Mouse (Mus musculus) kidney, postnatal 36 days (tissue): Measurements from ENCODE around the gene Olfr494.

ENCODE experiments used
- DNase-seq, 2 experiments: peaks; one replicate each; pipeline ENCODE4 v3.0.0; 2021 to 2022; ENCODE audit warnings: mixed read lengths in 2 of 2

The Olfr494 gene

DNA sequence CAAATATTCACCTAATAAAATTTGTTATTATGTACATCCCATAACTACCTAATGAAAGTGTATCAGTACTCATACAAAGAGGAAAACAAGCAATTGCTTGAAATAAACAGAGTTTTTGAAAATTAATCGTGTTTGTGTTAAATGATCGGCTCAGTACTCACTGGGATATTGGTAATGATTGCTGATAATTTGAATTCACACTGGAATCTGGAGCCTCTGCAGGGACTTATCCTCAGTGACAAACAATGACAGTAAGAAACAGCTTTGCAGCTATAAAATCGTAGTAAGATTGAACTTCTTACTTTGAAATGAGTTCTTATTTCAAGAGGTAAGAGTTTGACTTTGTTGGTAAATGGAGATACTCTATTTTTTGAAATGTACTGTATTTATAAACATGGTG lies at the start of gene Olfr494:
Olfr494 (plus strand) TSS at position 301 of the 400 bp plus-strand sequence.
- no peak for DNase-seq

DNA sequence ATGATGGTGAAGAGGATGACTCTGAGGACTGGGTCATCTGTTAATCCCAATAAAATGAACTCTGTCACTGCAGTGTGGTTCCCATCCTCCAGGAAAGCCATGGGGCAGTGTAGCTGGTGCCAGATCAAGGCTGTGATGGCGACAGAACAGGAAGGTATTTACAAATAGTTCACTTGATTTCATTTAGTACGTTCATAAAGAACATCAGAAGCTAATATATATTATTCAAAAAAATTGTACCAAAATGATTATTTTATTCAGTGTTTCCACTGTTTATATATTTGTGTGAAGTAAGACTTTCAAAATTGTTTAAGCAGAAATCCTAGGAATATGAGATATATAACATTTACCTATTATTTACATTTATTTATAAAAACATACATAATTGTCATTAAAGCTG lies 41.6 kb upstream of the Olfr494 start, which contains the start of gene Olfr492:
Olfr492 (minus strand) TSS at position 101 of the 400 bp plus-strand sequence.
- DNase-seq, result no peak

DNA sequence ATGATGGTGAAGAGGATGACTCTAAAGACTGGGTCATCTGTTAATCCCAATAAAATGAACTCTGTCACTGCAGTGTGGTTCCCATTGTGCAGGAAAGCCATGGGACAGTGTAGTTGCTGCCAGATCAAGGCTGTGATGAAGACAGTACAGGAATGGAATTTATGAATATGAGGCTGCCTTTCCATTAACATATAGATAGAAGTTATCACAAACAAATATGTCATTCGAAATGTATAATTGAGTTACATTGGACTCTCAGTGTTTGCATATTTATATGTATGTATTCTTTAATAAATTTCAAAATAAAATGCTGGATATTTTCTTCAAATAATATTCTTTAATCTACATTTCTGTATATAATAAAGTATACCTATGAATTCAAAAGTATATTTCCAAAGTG lies 18.3 kb upstream of the Olfr494 start, which contains the start of gene Olfr493:
Olfr493 (minus strand) TSS at position 101 of the 400 bp plus-strand sequence.
- DNase-seq, result no peak

DNA sequence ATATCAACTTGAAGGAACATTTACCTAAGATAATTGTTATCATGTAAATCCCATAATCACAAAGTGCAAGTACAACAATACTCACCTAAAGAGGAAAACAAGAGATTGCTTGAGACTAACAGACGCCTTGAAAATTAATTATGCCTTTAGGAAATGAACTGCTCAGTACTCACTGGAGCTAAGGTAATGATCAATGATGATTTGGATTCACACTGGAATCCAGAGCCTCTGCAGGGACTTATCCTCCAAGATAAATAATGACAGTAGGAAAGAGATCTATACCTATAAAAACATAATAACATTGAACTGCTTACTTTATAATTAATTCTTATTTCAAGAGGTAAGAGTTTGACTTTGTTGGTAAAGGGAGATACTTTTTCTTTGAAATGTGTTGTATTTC lies 27.7 kb downstream of the Olfr494 start, which contains the start of gene Olfr495:
Olfr495 (plus strand) TSS at position 301 of the 400 bp plus-strand sequence.
- DNase-seq, result no peak
